Mouse (Mus musculus) spleen, postnatal 14 days (tissue): ENCODE data around the gene Klhdc7a.
"Not testable (repeated sequence)": the region's sequence is repeated elsewhere in the genome, so short reads cannot be mapped to it uniquely, and the experiment has no call there.

Experiments used
- DNase-seq, 2 experiments: peaks; one replicate each; pipeline ENCODE4 v3.0.0; 2021 to 2022; ENCODE audit warnings: low spot score in 2 of 2

Gene Klhdc7a

GRCm38 (mm10) chr4:139967922-139968321, at the start of gene Klhdc7a:
Gene Klhdc7a, minus strand, starts transcription at chr4:139968026.
- DNase-seq: no peak

GRCm38 (mm10) chr4:140015916-140016315, 48.1 kb upstream of the Klhdc7a start:
- DNase-seq: no peak

DNA sequence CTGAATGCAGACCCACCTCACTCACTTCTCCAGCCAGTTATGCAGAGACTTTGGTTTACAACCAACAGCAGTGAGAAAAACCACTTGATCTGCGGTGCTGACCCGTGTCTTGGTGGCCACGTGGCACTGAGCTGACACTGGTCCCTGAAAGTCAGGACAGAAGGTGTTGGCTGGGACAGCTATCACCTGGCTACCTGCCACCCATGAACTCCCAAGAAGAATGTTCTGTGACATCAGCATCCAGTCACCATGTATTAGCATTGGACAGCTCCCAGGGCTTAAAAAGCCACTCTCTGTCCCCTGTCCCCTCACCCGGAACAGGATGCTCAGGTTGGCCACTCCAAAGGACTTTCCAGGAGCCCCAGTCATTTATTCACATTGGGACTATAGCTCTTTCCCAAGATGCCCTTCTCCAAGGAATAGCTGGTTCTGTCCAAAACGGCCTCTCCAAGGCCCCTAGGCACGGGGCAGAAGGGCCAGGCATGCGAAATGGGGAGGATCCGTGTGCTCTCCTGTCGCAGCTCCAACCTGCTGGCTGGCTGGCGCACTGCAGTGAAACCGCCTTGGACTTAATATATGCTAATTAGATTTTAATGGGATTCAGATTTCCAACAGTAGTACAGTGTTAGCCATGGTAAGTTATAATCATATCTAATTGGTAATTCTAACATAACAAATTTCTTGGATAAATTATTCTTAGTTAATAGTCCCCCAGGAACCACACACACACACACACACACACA, 43.1 kb upstream of the Klhdc7a start:
- DNase-seq: no peak

- DNase-seq: no peak
Observed at GRCm38 (mm10) chr4:140004932-140005331, 37.1 kb upstream of the Klhdc7a start.

GRCm38 (mm10) chr4:140004170-140004569, 36.3 kb upstream of the Klhdc7a start:
- no peak for DNase-seq

GRCm38 (mm10) chr4:140002069-140002468, 34.2 kb upstream of the Klhdc7a start:
- DNase-seq: no peak

DNA sequence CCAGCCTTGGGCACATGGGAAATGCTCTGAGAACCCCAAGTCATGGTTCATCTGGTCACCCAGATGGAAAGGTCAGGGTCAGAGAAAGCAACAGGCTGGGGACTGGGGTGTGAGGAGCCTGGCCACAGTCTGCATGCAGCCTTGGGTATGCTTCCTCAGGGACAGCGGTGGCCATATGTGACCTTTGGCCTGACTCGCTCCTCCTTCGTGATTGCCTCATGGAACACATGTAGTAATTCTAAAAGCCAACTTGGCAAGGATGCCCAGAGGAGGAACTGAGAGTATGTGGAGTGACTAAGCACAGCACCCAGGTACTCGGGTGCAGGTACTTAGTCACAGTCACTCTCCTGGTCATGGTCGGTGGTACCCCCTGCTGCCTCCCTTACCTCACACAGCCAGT, 33.1 kb upstream of the Klhdc7a start:
- no peak for DNase-seq

DNA sequence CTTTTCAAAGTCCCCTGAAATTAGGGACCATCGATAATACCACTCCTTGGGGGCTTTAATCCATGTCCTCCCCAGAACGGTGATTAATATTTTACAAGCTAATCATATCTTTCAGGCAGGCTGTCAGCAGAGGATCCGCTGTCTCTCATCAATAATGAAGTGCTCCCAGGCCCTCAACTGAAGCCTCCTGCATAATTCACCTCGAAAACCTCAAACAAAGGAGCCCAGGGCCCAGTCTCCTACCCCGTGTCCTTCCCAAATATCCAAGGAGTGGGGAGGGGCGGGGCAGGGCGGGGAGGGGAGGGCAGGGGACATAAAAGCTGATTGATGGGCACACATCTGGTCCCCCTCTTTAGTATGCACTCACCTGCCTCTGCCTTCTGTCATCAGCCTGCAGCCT, 31.2 kb upstream of the Klhdc7a start:
- no peak for DNase-seq

DNA sequence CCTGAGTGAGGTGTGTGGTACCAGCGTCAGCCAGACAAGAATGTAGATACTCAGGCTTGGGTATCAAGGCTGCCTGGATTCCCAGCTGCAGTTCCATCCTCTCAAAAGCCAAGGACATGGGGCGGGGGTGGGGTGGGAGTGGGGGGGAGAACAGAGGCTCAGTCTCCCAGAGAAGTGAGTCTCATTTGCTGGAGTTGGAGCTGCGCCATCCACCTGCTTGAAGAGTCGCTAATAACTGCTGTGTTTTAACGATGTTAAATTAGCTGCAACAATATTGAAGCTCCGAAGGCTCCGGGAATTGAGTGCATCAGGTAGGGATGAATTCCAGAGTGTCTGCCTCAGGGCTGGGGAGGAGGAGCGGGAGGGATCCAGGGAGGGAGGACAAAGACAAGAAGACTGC, 27.8 kb upstream of the Klhdc7a start:
- no peak for DNase-seq

GRCm38 (mm10) chr4:139993111-139993755, 25.4 kb upstream of the Klhdc7a start:
- no peak for DNase-seq

- no peak for DNase-seq
Observed at GRCm38 (mm10) chr4:139986913-139987312, 19.1 kb upstream of the Klhdc7a start.

GRCm38 (mm10) chr4:139978716-139979115, 10.9 kb upstream of the Klhdc7a start:
- no peak for DNase-seq

DNA sequence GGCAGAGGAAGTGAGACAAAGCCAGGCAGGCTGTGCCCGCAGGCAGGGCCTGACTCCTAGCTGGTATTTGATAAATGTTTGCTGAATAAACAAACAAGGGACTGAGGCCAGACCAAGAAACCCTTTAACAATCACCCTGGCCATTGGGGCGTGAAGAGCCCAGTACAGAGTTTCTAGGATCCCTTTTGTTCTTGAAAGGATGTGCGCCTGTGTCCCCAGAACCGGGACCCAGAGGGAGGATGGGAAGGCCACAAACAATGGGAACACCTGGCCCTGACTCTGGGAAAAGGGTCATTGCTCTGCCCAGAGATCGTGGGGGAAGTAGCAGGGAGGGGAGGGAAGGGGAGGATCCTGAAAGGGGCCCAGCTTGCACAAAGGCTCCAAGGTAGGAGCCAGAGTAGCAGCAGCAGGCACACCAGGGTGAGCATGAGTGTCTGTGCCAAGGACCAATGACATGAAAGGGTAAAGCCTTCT, 9.5 kb upstream of the Klhdc7a start:
- no peak for DNase-seq

- DNase-seq: no peak
Observed at GRCm38 (mm10) chr4:139974506-139974905, 6.7 kb upstream of the Klhdc7a start.

- DNase-seq: no peak
Observed at GRCm38 (mm10) chr4:139967475-139967891, 343 bp downstream of the Klhdc7a start.

GRCm38 (mm10) chr4:139966981-139967380, 845 bp downstream of the Klhdc7a start:
- no peak for DNase-seq

GRCm38 (mm10) chr4:139965596-139966185, 2.1 kb downstream of the Klhdc7a start:
- no peak for DNase-seq

GRCm38 (mm10) chr4:139964406-139964805, 3.4 kb downstream of the Klhdc7a start:
- no peak for DNase-seq

GRCm38 (mm10) chr4:139963911-139964310, 3.9 kb downstream of the Klhdc7a start:
- DNase-seq: no peak

DNA sequence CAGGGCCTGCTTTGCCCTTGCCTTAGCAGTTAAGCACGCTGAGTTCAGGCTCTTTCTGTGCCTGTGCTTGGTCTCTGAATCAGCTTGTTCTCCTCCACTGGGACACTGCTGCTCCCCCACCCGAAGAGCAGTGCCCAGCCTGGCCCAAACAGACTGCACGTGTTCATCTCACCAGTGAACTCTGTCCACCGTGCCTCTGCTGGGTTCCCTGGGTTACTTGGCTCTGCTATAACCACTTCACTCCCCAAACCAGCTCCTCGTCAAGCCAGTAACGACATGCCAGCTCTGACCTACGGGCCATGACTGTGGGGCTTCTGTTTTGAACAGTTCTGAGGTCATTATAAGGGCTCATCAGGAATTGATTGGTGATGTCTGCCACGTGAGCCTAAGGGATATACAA, 4.8 kb downstream of the Klhdc7a start:
- no peak for DNase-seq

DNA sequence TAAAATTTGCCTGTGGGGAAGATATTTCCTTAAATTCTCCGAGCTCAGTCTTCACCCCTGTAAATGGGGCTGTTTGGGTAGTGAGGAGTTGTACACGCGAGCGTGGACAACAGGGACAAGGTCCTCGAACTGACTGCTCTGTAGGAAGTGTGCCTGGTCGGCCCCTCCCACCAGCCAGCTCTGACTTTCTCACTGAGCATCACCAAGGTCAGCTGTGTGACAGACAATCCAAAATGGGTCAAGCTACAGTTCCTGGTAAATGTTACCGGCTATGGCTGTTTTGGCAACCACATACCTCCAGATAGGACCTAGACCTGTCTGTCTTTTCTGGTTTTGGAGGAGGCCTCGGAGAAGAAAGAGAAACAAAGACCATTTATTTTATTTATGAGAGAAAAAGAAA, 6.0 kb downstream of the Klhdc7a start:
- no peak for DNase-seq

GRCm38 (mm10) chr4:139961329-139961728, 6.5 kb downstream of the Klhdc7a start:
- not testable (repeated sequence) for DNase-seq
